Mouse (Mus musculus) gastrocnemius, postnatal 36 days (tissue): ENCODE data around the gene Kars. TPM values are rescaled to one million over a fixed set of nuclear protein-coding genes. Genes with fewer than 3 reads are reported as not detected.
A peak's percentile ranks its signal among the peaks of the same experiment; 100 is the strongest.

ENCODE experiments used
- DNase-seq, 2 experiments: peaks; one replicate each; pipeline ENCODE4 v3.0.0; 2022
- intact Hi-C: fragments of 180-260 bp; cut with DNase I; formaldehyde crosslinking; loops from one replicate; pipeline ENCODE4 v1.15.1; 2025
- long read RNA-seq, 2 experiments: library from polyadenylated mRNA; stranded (forward); transcript quantifications; one replicate each; pipeline ENCODE4 v2.0.0; 2021
- total RNA-seq, 2 experiments: library from RNA; stranded (reverse); gene quantifications; 2 replicates each; pipeline ENCODE4 v1.2.3; 2021

Kars gene
- 100 to 1,000 TPM; 101 to 113 TPM for total RNA-seq
- long read RNA-seq, experiment 1, transcript Kars-201 (14 exons, 2,008 nt): major isoform, 42 of 104 reads
- long read RNA-seq, experiment 1, transcript Kars-202 (15 exons, 2,131 nt): minor isoform, 9 of 104 reads
- long read RNA-seq, experiment 1, partial matches to known transcripts: 52 of 104 reads
- long read RNA-seq, experiment 1, other reads (novel, unspliced or antisense): 1 of 104 reads
- long read RNA-seq, experiment 2, transcript Kars-201 (14 exons, 2,008 nt): major isoform, 55 of 171 reads
- long read RNA-seq, experiment 2, transcript Kars-202 (15 exons, 2,131 nt): minor isoform, 21 of 171 reads
- long read RNA-seq, experiment 2, transcript Kars-203 (16 exons, 2,189 nt): minor isoform, 6 of 171 reads
- long read RNA-seq, experiment 2, partial matches to known transcripts: 85 of 171 reads
- long read RNA-seq, experiment 2, other reads (novel, unspliced or antisense): 4 of 171 reads

- DNase-seq: peak; percentile 90
- intact Hi-C loops: no loop called here
These were observed at the start of gene Kars, which contains the start of gene Terf2ip for GRCm38 (mm10) chr8:112010997-112011815. Gene Kars (minus strand): TSS chr8:112011323. Gene Terf2ip (plus strand): TSS chr8:112011398.

DNA sequence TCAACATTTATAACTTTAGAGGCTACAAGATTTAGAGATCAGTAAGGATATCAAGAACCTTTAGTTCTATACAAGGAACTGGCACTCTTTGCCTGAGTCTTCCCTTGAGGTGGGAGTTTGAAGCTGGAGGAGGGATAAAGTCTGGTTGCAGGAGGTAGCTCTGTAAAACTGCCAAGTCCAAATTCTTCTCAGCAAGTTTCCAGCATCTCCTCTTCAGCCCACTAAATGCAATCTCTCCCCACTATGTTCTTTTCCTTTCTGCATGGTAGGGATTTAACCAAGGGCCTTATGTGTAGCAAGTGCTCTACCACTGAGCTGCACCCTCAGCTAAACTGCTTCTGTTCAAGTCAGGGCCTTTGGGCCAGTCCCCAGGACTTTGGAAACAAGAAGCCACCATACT lies 43.3 kb upstream of the Kars start:
- DNase-seq: no peak
- intact Hi-C loops: no loop called here

DNA sequence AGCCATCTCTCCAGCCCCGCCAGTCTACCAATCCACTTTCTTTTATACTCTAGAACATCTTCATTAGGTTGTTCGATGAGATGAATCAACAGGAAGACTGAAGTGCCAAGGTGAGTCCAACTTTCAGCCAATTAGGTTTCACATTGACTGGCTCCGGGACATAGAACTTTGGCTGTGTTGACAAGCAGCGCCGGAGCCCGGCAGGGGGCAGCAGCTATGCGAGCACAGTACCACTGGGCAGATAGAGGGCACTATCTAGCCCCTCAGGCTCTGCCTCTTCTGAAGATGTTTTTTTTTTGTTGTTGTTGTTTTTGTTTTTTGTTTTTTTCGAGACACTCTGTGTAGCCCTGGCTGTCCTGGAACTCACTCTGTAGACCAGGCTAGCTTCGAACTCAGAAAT lies 40.4 kb upstream of the Kars start:
- intact Hi-C loops: no loop called here

DNA sequence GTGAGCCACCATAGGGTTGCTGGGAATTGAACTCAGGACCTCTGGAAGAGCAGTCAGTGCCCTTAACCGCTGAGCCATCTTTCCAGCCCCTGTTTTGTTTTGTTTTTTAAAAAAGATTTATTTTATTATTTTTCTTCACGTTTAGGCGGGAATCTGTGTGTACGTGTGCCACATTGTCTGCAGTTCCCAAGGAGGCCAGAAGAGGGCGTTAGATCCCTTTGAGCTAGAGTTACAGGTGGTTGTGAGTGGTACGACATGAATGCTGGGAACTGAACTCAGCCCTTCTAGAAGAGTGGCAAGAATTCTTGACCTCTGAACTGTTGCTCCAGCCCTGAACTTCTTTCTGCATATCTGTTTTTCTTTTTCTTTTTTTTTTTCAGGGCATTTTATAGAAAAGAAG lies 38.9 kb upstream of the Kars start:
- DNase-seq: no peak
- intact Hi-C loops: no loop called here

More for the DNA sequence above, 40.4 kb upstream of the Kars start:
- DNase-seq: no peak

- intact Hi-C loops: no loop called here
These were observed 37.2 kb upstream of the Kars start for GRCm38 (mm10) chr8:112048293-112048692.

GRCm38 (mm10) chr8:112045896-112046295 lies 34.8 kb upstream of the Kars start:
- intact Hi-C loops: no loop called here
- peak; percentile 51 to 60 for DNase-seq

More at GRCm38 (mm10) chr8:112048293-112048692, 37.2 kb upstream of the Kars start:
- DNase-seq: no peak

GRCm38 (mm10) chr8:112045182-112045581 lies 34.1 kb upstream of the Kars start:
- intact Hi-C loops: no loop called here
- no peak for DNase-seq

DNA sequence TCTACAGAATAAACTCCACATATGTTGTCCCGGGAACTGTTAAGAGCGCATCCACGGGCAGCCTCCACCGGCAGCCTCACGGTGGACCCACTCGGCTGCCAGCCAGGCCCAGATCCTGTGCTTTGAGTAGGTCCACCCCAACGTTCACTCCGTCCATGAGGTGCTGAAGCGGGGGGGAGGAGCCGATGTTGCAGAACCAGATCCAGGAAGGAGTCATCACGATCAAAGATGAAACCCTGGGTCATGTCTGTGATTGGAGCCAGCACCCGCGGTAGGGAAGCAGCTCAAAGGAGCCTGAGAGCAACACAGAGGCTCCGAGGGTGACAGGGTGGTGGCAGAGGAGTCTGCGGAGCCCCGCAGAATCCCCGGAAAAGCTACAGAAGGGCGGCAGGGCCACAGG lies 26.4 kb upstream of the Kars start:
- DNase-seq: no peak
- intact Hi-C loops: no loop called here

DNA sequence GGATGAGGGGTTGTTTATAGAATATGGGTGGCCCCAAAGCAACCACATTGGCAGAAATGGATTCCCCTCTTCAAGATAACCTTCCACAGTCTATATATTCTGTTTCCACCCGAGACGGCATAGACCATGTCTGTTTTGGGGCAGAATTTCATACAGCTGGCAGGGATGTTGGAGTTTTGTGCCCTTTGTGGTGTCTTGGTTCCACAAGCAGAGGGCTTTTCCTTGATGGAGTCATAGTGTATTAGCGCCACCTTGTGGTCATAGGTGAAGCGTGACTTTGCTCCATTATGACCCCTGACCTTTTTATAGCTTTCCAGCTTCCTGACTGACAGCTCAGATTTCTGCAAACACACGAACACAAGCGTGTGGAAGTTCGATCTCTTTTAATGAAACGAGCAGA lies 23.5 kb upstream of the Kars start:
- no peak for DNase-seq
- intact Hi-C loops: no loop called here

DNA sequence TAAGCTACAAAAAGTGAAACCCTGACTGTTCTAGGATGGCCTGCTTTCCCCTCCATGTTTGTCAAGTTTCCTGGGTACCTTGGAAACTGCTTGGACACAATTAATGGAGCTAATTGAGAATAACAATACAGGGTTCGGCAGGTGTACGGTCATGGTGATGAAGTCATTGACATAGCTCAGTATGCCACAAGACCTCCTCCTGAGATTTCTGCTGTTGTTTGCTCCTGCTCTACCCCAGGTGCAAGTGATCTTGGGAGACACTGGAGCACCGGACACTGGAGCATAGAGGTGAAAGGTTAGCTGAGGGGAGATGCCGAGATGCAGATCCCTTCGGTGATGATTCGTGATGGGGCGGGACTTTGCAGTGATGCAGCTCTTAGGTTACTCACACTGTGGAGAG lies 21.9 kb upstream of the Kars start:
- DNase-seq: no peak
- intact Hi-C loops: no loop called here

DNA sequence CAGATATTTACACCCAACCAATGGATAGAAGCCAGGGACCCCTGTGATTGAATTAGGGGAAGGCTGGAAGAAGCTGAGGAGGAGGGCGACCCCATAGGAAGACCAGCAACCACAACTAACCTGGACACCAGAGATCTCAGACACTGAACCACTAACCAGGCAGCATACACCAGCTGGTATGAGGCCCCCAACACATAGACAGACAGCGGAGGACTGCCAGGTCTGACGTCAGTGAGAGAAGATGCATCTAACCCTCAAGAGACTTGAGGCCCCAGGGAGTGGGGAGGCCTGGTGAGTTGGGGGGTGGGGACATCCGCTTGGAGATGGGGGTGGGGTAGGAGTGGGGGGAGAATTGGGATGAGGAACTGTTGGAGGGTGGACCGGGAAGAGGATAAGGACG lies 19.5 kb upstream of the Kars start:
- intact Hi-C loops: no loop called here
- no peak for DNase-seq

DNA sequence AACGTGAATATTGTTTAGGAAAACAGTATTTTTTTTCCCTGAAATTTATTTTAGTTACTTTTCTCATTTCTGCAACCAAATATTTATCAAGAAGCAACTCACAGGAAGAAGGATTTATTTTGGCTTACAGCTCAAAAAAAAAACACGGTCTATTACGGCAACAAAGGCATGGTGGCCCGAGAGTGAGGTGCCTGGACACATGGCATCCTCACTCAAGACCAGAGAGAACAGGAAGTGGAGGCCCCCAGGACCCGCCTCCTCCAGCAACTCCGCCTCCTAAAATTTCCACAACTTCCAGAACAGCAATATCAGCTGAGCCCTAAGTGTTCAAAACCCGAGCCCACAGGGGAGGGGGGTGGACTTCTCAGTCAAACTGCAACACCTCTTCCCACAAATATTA lies 18.3 kb upstream of the Kars start:
- intact Hi-C loops: no loop called here
- DNase-seq: no peak

GRCm38 (mm10) chr8:112014936-112015335 lies 3.8 kb upstream of the Kars start, which contains the start of gene Gm6793:
Gene Gm6793 (minus strand): TSS chr8:112015036.
- intact Hi-C loops: no loop called here
- no peak for DNase-seq

DNA sequence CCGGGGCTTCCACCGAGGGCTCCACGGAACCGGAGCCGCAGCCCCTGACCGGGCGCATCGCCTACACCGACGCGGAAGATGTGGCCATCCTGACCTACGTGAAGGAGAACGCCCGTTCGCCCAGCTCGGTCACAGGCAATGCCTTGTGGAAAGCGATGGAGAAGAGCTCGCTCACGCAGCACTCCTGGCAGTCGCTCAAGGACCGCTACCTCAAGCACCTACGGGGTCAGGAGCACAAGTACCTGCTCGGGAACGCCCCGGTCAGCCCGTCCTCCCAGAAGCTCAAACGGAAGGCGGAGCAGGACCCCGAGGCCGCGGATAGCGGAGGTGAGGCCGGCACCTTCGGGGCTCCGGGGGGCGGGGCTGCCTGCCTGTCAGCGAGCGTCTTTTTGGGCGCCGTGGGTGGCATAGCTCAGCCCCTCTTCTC lies 706 bp upstream of the Kars start:
- peak in 1 of 2 experiments; percentile 18 for DNase-seq
- intact Hi-C loops: no loop called here

GRCm38 (mm10) chr8:112009558-112009957 lies 1.6 kb downstream of the Kars start:
- no peak for DNase-seq
- intact Hi-C loops: no loop called here

GRCm38 (mm10) chr8:112007669-112008068 lies 3.5 kb downstream of the Kars start:
- DNase-seq: no peak
- intact Hi-C loops: no loop called here

- intact Hi-C loops: no loop called here
- no peak for DNase-seq
These were observed 5.5 kb downstream of the Kars start for GRCm38 (mm10) chr8:112005601-112006000.

DNA sequence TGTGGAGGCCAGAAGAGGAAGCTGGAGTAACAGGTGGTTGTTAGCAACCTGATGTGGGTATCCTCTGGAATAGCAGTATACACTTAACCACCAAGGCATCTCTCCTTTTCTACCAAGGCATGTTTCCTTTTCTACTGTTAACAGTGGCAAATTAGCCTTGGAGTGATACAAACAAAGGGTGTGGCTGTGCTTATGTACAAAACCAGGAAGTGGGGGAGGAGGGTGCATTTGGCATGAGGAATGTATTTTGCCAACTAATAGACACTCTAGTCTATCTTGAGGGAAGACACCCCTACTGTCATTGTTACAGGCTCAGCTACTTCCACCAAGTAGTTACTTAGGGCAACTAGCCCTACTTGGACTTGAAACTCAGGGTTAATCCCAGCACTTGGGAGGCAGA lies 6.4 kb downstream of the Kars start:
- no peak for DNase-seq

DNA sequence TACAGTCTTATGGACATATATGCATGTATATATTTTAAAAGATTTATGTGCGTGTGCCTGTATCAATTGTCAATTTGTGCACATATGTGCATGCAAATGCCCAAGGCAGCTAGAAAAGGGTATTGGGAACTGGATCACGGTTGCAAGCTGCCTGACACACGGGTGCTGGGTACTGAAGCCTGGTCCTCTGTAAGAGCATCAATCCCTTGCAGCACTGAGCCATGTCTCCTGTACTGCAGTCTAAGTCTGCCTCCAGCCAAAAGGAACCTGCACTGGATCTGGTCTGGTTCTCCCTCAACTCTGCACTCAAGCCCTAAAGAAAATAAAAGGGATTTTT lies 18.5 kb downstream of the Kars start:
- intact Hi-C loops: no loop called here

More for the DNA sequence above, 6.4 kb downstream of the Kars start:
- intact Hi-C loops: no loop called here

GRCm38 (mm10) chr8:111992013-111992702 lies 19.0 kb downstream of the Kars start, which contains the start of gene Adat1:
Gene Adat1 (minus strand): TSS chr8:111992302.
- DNase-seq: peak; percentile 65 to 77
- intact Hi-C loops: no loop called here

More for the DNA sequence above, 18.5 kb downstream of the Kars start:
- no peak for DNase-seq

- no peak for DNase-seq
- intact Hi-C loops: no loop called here
These were observed 19.8 kb downstream of the Kars start for GRCm38 (mm10) chr8:111991278-111991677.
